Mouse (Mus musculus) stomach, postnatal 0 days (tissue): Measurements from ENCODE around the gene Cdh24. TPM values are rescaled to one million over a fixed set of nuclear protein-coding genes. Genes with fewer than 3 reads are reported as not detected.

Experiments used
- ATAC-seq: fragments of 200-750 bp; cut with Nextera tagmentation; 2 replicates; pipeline ENCODE4 v1.8.0; 2017; ENCODE audit not compliant: low FRiP score, low TSS enrichment
- DNase-seq: peaks from one replicate; pipeline ENCODE4 v3.0.0-alpha.2; 2016; ENCODE audit warnings: low spot score
- H3K27ac ChIP-seq: fragments of 300-500 bp; sonication (generic); replicated peaks from 2 replicates; pipeline ENCODE4 v1.5.1; 2014; ENCODE audit warnings: mild to moderate bottlenecking, control low read depth
- H3K27me3 ChIP-seq: fragments of 300-500 bp; sonication (generic); 2 replicates; pipeline ENCODE4 v1.6.1; 2014; ENCODE audit warnings: low read length; ENCODE audit not compliant: control insufficient read depth, insufficient read depth
- H3K36me3 ChIP-seq: fragments of 300-500 bp; sonication (generic); 2 replicates; pipeline ENCODE4 v1.6.1; 2014; ENCODE audit warnings: low read length, mixed read lengths; ENCODE audit not compliant: control insufficient read depth, insufficient read depth
- H3K4me1 ChIP-seq: fragments of 300-500 bp; sonication (generic); replicated peaks from 2 replicates; pipeline ENCODE4 v1.6.1; 2014; ENCODE audit warnings: antibody characterized with exemption; ENCODE audit not compliant: control insufficient read depth, insufficient read depth
- H3K4me2 ChIP-seq: fragments of 300-500 bp; sonication (generic); replicated peaks from 2 replicates; pipeline ENCODE4 v1.6.1; 2014; ENCODE audit warnings: low read depth, mild to moderate bottlenecking, control low read depth, moderate library complexity
- H3K4me3 ChIP-seq: fragments of 300-500 bp; sonication (generic); 2 replicates; pipeline ENCODE4 v1.5.1; 2014; ENCODE audit warnings: low read depth, low read length, control low read depth
- H3K9ac ChIP-seq: fragments of 300-500 bp; sonication (generic); 2 replicates; pipeline ENCODE4 v1.6.1; 2014; ENCODE audit warnings: mild to moderate bottlenecking, low read length, control low read depth, mixed read lengths
- H3K9me3 ChIP-seq: fragments of 300-500 bp; sonication (generic); 2 replicates; pipeline ENCODE4 v1.6.1; 2016; ENCODE audit warnings: low read length; ENCODE audit not compliant: control insufficient read depth
- CTCF ChIP-seq: IDR thresholded peaks from 2 replicates; pipeline ENCODE4 v1.5.1; 2016; ENCODE audit warnings: antibody characterized with exemption, low read depth, mild to moderate bottlenecking, moderate library complexity
- EP300 ChIP-seq: optimal IDR thresholded peaks from 2 replicates; pipeline ENCODE3; 2016; ENCODE audit warnings: antibody characterized with exemption
- WGBS: fragments of 180-500 bp; shearing (Covaris S2); extraction: QIAGEN DNeasy Blood & Tissue Kit; methylation state at CpG from one replicate; pipeline ENCODE4 v1.1.7; 2014; 5-methylcytosine and 5-hydroxymethylcytosine counted together
- polyA plus RNA-seq: library from polyadenylated mRNA; unstranded; fragments of >200 nt; fragmentation: Nextera tagmentation; extraction: Ambion mirVana; gene quantifications from 2 replicates; pipeline ENCODE4 v1.2.1, GENCODE M21; 2015

The Cdh24 gene
- polyA plus RNA-seq, 1 experiment from 2014 or later, result 0.68 TPM

GRCm38 (mm10) chr14:54646455-54646854, 5.3 kb upstream of the Cdh24 start:
- Histone ChIP-seq H3K27ac (no peak overlapping the region), H3K4me3 (no peak overlapping the region), H3K36me3 (peaks cover 51% of the 10 kb centered on the region), H3K9ac (no peak overlapping the region), H3K4me1 (no peaks in the 10 kb centered on the region), H3K9me3 (no peaks in the 10 kb centered on the region), H3K4me2 (no peak overlapping the region), H3K27me3 (no peaks in the 10 kb centered on the region)
- TF ChIP-seq EP300 (no peak), CTCF (no peak)
- WGBS, result 92% methylated on average over 17 of the region's 17 CpGs
- no peak for DNase-seq
- no peak for ATAC-seq

GRCm38 (mm10) chr14:54644294-54644693, 3.1 kb upstream of the Cdh24 start:
- H3K4me1 ChIP-seq, result no peaks in the 10 kb centered on the region
- H3K4me2 ChIP-seq, result no peak overlapping the region
- DNase-seq, result no peak
- TF ChIP-seq EP300 (no peak), CTCF (no peak)
- no peak for ATAC-seq
- no peak overlapping the region for H3K27ac ChIP-seq
- H3K9ac ChIP-seq, result no peak overlapping the region
- H3K4me3 ChIP-seq, result no peak overlapping the region
- WGBS, result 80% methylated on average over 9 of the region's 9 CpGs
- peaks cover 39% of the 10 kb centered on the region for H3K36me3 ChIP-seq
- no peaks in the 10 kb centered on the region for H3K9me3 ChIP-seq
- no peaks in the 10 kb centered on the region for H3K27me3 ChIP-seq

- 90% methylated on average over 2 of the region's 2 CpGs for WGBS
- ATAC-seq, result no peak
- H3K4me1 ChIP-seq, result no peaks in the 10 kb centered on the region
- no peak overlapping the region for H3K27ac ChIP-seq
- no peak for DNase-seq
- no peak for TF ChIP-seq CTCF
- no peak for TF ChIP-seq EP300
- H3K9ac ChIP-seq, result no peak overlapping the region
- H3K4me3 ChIP-seq, result no peak overlapping the region
- H3K4me2 ChIP-seq, result no peak overlapping the region
- no peaks in the 10 kb centered on the region for H3K27me3 ChIP-seq
- no peaks in the 10 kb centered on the region for H3K9me3 ChIP-seq
- H3K36me3 ChIP-seq, result peaks cover 35% of the 10 kb centered on the region
These were observed 1.8 kb upstream of the Cdh24 start for GRCm38 (mm10) chr14:54643011-54643410.

GRCm38 (mm10) chr14:54642224-54642944, 1.2 kb upstream of the Cdh24 start:
- no peak overlapping the region for H3K4me3 ChIP-seq
- ATAC-seq (no peak), DNase-seq (no peak)
- no peaks in the 10 kb centered on the region for H3K9me3 ChIP-seq
- no peak overlapping the region for H3K4me2 ChIP-seq
- H3K36me3 ChIP-seq, result peaks cover 35% of the 10 kb centered on the region
- H3K4me1 ChIP-seq, result no peaks in the 10 kb centered on the region
- WGBS, result 79% methylated on average over 25 of the region's 25 CpGs
- H3K27me3 ChIP-seq, result no peaks in the 10 kb centered on the region
- no peak overlapping the region for H3K27ac ChIP-seq
- no peak overlapping the region for H3K9ac ChIP-seq
- TF ChIP-seq CTCF, result no peak
- no peak for TF ChIP-seq EP300

- peak within 1 kb of the TSS; percentile 97 for H3K4me2 ChIP-seq
- H3K36me3 ChIP-seq, result peaks cover 28% of the 10 kb centered on the region
- WGBS, result 0% methylated on average over 11 of the region's 28 CpGs
- H3K4me1 ChIP-seq, result no peaks in the 10 kb centered on the region
- DNase-seq, result no peak
- peak within 1 kb of the TSS; percentile 72 for H3K4me3 ChIP-seq
- H3K9ac ChIP-seq, result peak within 1 kb of the TSS; percentile 66
- no peaks in the 10 kb centered on the region for H3K9me3 ChIP-seq
- H3K27me3 ChIP-seq, result no peaks in the 10 kb centered on the region
- peak within 1 kb of the TSS; percentile 58; the same call in 1 of the 2 replicates for H3K27ac ChIP-seq
- no peak; the same call in 1 of the 2 replicates for ATAC-seq
- no peak for TF ChIP-seq EP300
- no peak for TF ChIP-seq CTCF
These were observed 239 bp downstream of the Cdh24 start, which contains the start of gene Gm17606 for GRCm38 (mm10) chr14:54640946-54641304. Gm17606 (plus strand) TSS chr14:54640952.

DNA sequence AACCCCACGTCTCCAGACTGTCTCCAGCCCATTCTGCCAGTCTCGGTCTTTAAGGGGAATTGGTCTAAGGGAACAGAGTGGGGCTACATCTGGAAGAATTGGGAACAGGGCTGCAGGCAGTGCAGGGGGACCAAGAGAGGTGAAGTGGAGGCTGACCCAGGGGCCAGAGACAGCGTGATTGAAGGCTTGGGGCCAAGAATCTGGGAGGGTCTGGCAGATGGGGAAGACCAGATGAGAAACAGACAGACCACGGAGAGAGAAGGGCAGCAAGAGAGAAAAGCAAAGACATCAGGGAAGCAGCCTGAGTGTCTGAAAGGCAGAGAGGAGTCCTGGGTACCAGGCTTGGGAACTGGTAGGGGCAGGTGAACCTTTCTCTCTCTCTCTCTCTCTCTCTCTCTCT, 1.0 kb downstream of the Cdh24 start:
- Histone ChIP-seq H3K9ac (no peak overlapping the region; the same call in 1 of the 2 replicates), H3K9me3 (no peaks in the 10 kb centered on the region), H3K36me3 (peaks cover 21% of the 10 kb centered on the region), H3K4me1 (no peaks in the 10 kb centered on the region), H3K27ac (no peak overlapping the region), H3K4me2 (no peak overlapping the region), H3K4me3 (no peak overlapping the region), H3K27me3 (no peaks in the 10 kb centered on the region)
- ATAC-seq (no peak), DNase-seq (no peak)
- WGBS, result 39% methylated on average over 4 of the region's 4 CpGs
- TF ChIP-seq CTCF (no peak), EP300 (no peak)
